Mouse (Mus musculus) lung, adult 2 months (tissue): ENCODE data around the gene Nrxn3.

Source experiments
- CTCF ChIP-seq: fragments of 200-500 bp; IDR thresholded peaks from 2 replicates; pipeline ENCODE4 v1.5.1; 2011; ENCODE audit warnings: mild to moderate bottlenecking, low read length, control low read depth; ENCODE audit not compliant: insufficient read depth
- POLR2A ChIP-seq: fragments of 200-500 bp; IDR thresholded peaks from 2 replicates; pipeline ENCODE4 v1.6.1; 2011; ENCODE audit warnings: low read depth, mild to moderate bottlenecking, control low read depth, low read length, borderline replicate concordance; ENCODE audit errors: extremely low read depth

DNA sequence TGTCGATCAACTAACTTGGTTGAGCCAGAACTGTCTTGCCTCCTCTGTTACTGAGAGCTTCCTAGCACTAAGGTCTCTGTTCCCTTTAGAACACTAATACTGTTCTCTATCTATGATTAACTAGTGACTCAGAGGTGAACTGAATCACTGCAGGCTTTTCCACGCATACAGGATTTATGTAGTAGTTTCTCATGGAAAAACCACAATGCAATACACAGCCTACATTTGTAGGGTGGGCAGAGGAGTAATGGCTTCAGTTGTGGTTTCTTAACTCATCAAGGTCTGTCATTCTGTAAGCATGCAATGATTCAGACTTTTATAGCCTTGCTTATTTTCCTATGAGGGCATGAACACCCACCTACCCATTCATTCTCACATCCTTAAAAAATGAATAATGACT, 1443.4 kb downstream of the Nrxn3 start:
- no peak for TF ChIP-seq CTCF
- TF ChIP-seq POLR2A, result no peak
